Mouse (Mus musculus) liver, embryonic 11.5 days (tissue): ENCODE results near the gene Tex2. TPM values are rescaled to one million over a fixed set of nuclear protein-coding genes. Genes with fewer than 3 reads are reported as not detected.
A peak's percentile ranks its signal among the peaks of the same experiment; 100 is the strongest.

Experiments
- ATAC-seq: fragments of 200-750 bp; cut with Nextera tagmentation; replicated peaks from 2 replicates; pipeline ENCODE4 v1.8.0; 2017; ENCODE audit warnings: moderate number of reproducible peaks, mild to moderate bottlenecking, moderate TSS enrichment, moderate library complexity; ENCODE audit not compliant: low FRiP score
- DNase-seq: peaks from one replicate; pipeline ENCODE4 v3.0.0-alpha.2; 2017; ENCODE audit warnings: low spot score
- H3K27ac ChIP-seq: fragments of 300-500 bp; sonication (generic); 2 replicates; pipeline ENCODE4 v1.5.1; 2014; ENCODE audit warnings: mild to moderate bottlenecking, low read depth, low read length, control low read depth
- H3K27me3 ChIP-seq: fragments of 300-500 bp; sonication (generic); replicated peaks from 2 replicates; pipeline ENCODE4 v1.6.1; 2014; ENCODE audit warnings: low read length, mixed read lengths; ENCODE audit not compliant: control insufficient read depth, insufficient read depth
- H3K36me3 ChIP-seq: fragments of 300-500 bp; sonication (generic); 2 replicates; pipeline ENCODE4 v1.6.1; 2014; ENCODE audit warnings: mild to moderate bottlenecking, low read length, moderate library complexity, mixed read lengths; ENCODE audit not compliant: control insufficient read depth, insufficient read depth
- H3K4me1 ChIP-seq: fragments of 300-500 bp; sonication (generic); replicated peaks from 2 replicates; pipeline ENCODE4 v1.6.1; 2014; ENCODE audit warnings: low read length, mixed read lengths; ENCODE audit not compliant: control insufficient read depth, insufficient read depth
- H3K4me2 ChIP-seq: fragments of 300-500 bp; sonication (generic); 2 replicates; pipeline ENCODE4 v1.6.1; 2014; ENCODE audit warnings: mild to moderate bottlenecking, control low read depth, moderate library complexity
- H3K4me3 ChIP-seq: fragments of 300-500 bp; sonication (generic); 2 replicates; pipeline ENCODE4 v1.5.1; 2014; ENCODE audit warnings: low read depth, low read length, control low read depth
- H3K9ac ChIP-seq: fragments of 300-500 bp; sonication (generic); 2 replicates; pipeline ENCODE4 v1.6.1; 2014; ENCODE audit warnings: low read depth, low read length, control low read depth
- H3K9me3 ChIP-seq: fragments of 300-500 bp; sonication (generic); 2 replicates; pipeline ENCODE4 v1.6.1; 2016; ENCODE audit warnings: low read length, inconsistent platforms, mixed read lengths; ENCODE audit not compliant: control insufficient read depth
- WGBS: fragments of 180-500 bp; shearing (Covaris S2); extraction: QIAGEN DNeasy Blood & Tissue Kit; methylation state at CpG from one replicate; pipeline ENCODE4 v1.1.7; 2014; 5-methylcytosine and 5-hydroxymethylcytosine counted together
- polyA plus RNA-seq: library from polyadenylated mRNA; unstranded; fragments of >200 nt; fragmentation: Nextera tagmentation; extraction: Ambion mirVana; gene quantifications from 2 replicates; pipeline ENCODE4 v1.2.1, GENCODE M21; 2014

The Tex2 gene
- polyA plus RNA-seq, 1 experiment from 2014 or later: 13.4 TPM

DNA sequence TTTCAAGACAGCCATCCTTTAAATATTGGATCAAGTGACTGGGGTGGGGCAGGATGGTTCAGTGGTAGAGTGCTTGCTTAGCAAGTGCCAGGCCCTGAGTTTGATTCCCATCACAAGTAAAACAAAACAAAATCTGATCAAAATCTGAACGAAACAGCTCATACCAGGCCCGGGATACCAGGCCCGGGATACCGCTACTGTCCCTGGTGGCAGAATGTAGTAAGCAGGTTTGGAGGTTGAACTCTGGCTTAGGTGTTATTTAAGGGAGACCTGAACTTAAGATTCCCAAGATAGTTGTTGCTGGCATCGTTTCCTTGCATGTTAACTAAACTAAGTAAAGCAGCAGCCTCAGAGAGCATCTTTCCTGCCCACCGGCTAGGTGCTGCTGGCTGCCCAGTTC, 107.0 kb downstream of the Tex2 start:
- no peaks in the 10 kb centered on the region for H3K27me3 ChIP-seq
- peaks cover 3% of the 10 kb centered on the region; the same call in 1 of the 2 replicates for H3K4me1 ChIP-seq
- 83% methylated on average over 6 of the region's 6 CpGs for WGBS
- DNase-seq (no peak), ATAC-seq (no peak)
- H3K9ac ChIP-seq: no peak overlapping the region
- no peak overlapping the region for H3K27ac ChIP-seq
- H3K36me3 ChIP-seq: peaks cover 6% of the 10 kb centered on the region
- peaks cover 3% of the 10 kb centered on the region; the same call in 1 of the 2 replicates for H3K9me3 ChIP-seq
- H3K4me3 ChIP-seq: no peak overlapping the region
- H3K4me2 ChIP-seq: no peak overlapping the region

DNA sequence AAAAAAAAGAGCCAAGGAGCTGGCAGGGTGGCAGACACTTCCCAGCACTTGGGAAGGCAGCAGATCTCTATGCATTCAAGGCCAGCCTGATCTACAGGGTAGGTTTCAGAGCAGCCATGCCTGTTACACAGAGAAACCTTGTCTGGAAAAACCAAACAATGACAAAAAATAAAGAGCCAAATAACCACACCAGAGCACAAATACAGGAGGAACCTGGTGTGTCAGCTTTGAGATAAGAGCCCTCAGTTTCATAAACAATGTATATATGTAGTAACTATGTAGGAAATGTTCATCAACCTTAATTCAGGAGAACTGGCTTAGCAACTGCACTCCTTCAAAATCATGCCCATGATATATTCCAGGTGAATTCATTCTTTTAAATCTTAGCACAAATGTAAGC, 109.1 kb downstream of the Tex2 start:
- ATAC-seq (no peak), DNase-seq (no peak)
- no peak overlapping the region for H3K4me2 ChIP-seq
- H3K4me3 ChIP-seq: no peak overlapping the region
- H3K27ac ChIP-seq: no peak overlapping the region
- no peaks in the 10 kb centered on the region for H3K27me3 ChIP-seq
- no peak overlapping the region for H3K9ac ChIP-seq
- peaks cover 3% of the 10 kb centered on the region; the same call in 1 of the 2 replicates for H3K9me3 ChIP-seq
- peaks cover 4% of the 10 kb centered on the region for H3K36me3 ChIP-seq
- peaks cover 3% of the 10 kb centered on the region; the same call in 1 of the 2 replicates for H3K4me1 ChIP-seq

DNA sequence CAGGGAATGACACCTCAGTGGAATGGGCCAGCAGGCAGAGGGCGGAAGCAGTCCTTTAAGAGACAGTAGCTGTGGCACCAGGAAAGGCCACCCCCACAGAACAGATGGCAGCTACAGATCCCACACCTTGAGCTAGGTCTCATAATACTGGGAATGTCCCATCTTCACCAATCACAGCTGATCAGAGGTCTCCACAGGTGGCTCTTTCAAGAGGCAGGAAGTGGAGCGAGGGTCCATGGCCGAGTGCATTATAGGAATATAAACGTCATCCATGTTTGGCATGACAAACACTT, 109.9 kb downstream of the Tex2 start:
- Histone ChIP-seq H3K9ac (no peak overlapping the region), H3K9me3 (peaks cover 3% of the 10 kb centered on the region; the same call in 1 of the 2 replicates), H3K27me3 (no peaks in the 10 kb centered on the region), H3K36me3 (peaks cover 4% of the 10 kb centered on the region), H3K27ac (peak overlapping the region; percentile 44; the same call in 1 of the 2 replicates), H3K4me1 (peaks cover 3% of the 10 kb centered on the region; the same call in 1 of the 2 replicates), H3K4me3 (no peak overlapping the region), H3K4me2 (no peak overlapping the region)
- ATAC-seq (no peak), DNase-seq (no peak)
- 81% methylated on average over 4 of the region's 4 CpGs for WGBS

DNA sequence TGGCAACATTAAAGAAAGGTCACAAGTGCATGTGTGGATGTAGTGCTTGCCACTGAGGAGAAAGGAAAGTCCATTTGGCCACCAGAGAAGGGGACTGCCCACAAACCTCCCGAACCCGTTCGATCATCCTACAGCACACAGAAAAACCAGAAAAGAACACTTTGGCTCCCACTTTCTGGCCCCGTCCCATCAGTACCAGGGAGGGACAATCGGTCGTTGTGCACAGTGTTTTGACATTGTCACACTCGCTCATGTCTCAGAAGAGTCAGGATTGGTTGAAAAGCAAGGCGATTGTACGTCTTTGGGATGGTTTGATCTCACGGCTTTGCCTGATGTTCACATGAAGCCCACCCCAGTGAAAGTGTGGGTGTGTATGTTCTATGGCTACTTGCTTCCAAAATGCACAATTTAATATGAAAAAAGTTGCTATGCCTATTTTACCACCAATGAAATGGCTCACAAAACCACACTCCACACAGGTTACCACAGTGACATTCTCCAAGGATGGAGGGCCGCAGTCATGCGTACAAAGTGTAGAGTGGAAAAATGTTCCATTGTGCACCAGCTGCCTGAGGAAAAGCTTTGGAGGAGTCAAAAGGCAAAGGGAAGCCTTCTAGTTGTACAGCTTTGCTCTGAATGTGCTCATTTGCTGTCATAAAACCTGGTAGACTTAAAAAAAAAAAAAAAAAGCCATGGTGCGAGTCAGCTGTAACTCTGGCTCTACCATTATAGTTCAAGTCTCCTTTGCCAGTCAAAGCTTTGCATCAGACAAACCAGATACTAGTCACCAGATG, 110.4 kb downstream of the Tex2 start:
- Histone ChIP-seq H3K36me3 (peaks cover 4% of the 10 kb centered on the region), H3K9ac (no peak overlapping the region), H3K4me1 (peaks cover 3% of the 10 kb centered on the region; the same call in 1 of the 2 replicates), H3K9me3 (peaks cover 1% of the 10 kb centered on the region; the same call in 1 of the 2 replicates), H3K27me3 (no peaks in the 10 kb centered on the region), H3K27ac (peak overlapping the region; percentile 44; the same call in 1 of the 2 replicates), H3K4me3 (no peak overlapping the region), H3K4me2 (no peak overlapping the region)
- ATAC-seq: no peak
- DNase-seq: no peak
- 51% methylated on average over 13 of the region's 13 CpGs for WGBS

DNA sequence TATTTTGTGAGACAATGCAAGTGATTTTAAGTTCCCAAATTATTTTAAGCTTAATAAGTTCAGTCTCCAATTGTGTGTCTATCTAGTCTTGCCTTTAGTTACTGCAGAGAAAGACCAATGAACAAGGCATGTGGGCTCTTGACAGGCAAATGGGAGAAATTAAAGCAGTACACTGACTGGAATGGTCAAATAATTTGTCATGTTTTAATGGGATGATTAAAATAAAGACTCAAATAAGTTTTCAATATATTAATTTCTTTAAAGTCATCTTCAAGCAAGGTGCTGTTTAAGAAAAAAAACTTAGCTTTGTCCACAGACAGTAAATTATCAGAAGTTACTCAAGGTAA, 111.1 kb downstream of the Tex2 start:
- no peaks in the 10 kb centered on the region; the same call in 1 of the 2 replicates for H3K9me3 ChIP-seq
- H3K36me3 ChIP-seq: peaks cover 4% of the 10 kb centered on the region
- H3K4me2 ChIP-seq: peak overlapping the region; percentile 77
- peak overlapping the region; percentile 99 for H3K4me3 ChIP-seq
- peaks cover 3% of the 10 kb centered on the region; the same call in 1 of the 2 replicates for H3K4me1 ChIP-seq
- DNase-seq: no peak
- no peak for ATAC-seq
- H3K27ac ChIP-seq: peak overlapping the region; percentile 100
- peak overlapping the region; percentile 100 for H3K9ac ChIP-seq
- H3K27me3 ChIP-seq: no peaks in the 10 kb centered on the region

DNA sequence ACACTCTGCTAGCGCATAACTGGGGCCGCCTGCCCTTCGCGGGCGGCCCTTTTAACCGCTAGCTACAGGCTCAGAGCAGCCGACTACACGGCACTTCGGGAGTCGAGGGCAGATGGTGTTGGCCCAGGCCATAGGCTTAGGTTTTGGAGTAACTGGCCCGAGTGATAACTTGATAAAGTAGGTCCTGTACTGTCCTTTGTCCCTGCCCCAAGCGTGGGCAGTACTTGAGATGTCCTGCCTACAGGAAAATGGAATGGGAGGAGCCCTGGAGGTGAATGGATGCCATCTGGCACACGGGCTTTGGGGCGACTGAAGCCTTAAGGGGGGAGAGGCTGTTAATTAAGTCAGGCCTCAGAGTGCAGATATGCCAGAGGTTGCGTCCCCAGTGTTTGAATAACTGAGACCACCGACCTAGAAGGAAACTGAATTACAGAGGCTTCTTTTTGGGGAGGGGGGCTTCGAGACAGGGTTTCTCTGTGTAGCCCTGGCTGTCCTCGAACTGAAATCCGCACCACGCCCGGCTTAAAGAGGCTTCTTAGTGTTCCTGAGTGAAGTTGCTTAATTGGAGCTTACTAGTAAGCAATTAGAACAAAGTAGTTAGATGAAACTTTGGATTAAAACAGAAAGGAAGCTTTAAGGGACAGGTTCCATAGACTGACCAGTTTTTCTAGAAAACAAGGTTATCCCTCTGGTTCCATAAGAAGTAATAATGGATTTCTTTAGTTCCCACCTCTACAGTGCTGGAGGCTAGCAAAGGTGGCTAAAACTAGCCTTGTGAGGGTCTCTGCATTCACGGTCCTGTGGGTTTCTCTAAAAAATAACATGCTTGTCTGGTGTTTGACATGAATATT, 111.7 kb downstream of the Tex2 start:
- ATAC-seq: peak; percentile 49
- no peaks in the 10 kb centered on the region for H3K9me3 ChIP-seq
- peak overlapping the region; percentile 100 for H3K27ac ChIP-seq
- DNase-seq: peak; percentile 66
- H3K4me1 ChIP-seq: peaks cover 3% of the 10 kb centered on the region; the same call in 1 of the 2 replicates
- 3% methylated on average over 22 of the region's 22 CpGs for WGBS
- peak overlapping the region; percentile 100 for H3K9ac ChIP-seq
- H3K4me2 ChIP-seq: peak overlapping the region; percentile 77
- peak overlapping the region; percentile 99 for H3K4me3 ChIP-seq
- H3K27me3 ChIP-seq: no peaks in the 10 kb centered on the region
- peaks cover 4% of the 10 kb centered on the region for H3K36me3 ChIP-seq

DNA sequence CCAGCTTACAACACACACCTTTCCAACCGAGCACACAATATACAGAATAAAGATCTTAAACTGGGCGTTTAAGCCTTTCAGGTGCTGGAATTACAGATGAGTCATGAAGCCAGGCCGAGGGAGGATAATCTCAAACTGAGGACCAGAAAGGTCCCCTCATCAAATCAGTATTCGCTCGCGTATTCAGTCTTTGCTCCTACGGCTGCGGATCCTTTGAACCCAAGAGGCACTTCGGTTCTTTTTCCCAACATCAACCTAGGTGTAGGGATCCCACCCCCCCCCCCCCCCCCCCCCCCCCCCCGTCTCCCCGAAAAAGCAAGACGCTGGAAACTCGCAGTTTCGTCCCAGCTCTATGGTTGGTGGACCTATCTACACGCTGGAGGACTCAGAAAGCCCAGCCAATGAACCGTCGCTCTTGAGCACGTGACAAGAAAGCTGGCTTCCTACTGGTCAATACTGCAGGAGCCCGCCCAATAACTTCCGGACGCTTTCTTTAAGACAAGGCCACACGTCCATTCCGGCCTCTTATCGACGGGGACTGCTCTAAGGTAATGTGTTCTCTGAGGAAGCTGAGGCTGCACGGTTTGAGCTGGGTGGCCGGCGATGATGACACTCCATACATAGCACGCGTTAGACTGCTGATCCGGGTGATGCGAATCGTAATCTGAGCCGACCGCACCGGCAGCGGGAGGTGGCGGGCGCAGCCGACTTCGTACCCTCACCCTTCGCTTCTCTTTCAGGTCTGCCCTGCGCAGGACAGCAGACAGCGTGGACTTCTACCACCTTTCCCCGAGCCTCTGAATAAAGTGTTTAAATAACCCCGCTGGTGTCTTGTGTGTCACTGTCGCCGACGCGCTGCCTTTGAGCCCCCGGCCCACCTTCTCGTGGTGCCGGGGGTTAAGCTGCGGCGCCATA, 112.6 kb downstream of the Tex2 start:
- peak overlapping the region; percentile 99 for H3K4me3 ChIP-seq
- DNase-seq: peak; percentile 84
- peaks cover 3% of the 10 kb centered on the region; the same call in 1 of the 2 replicates for H3K4me1 ChIP-seq
- H3K4me2 ChIP-seq: peak overlapping the region; percentile 78
- ATAC-seq: peak; percentile 96
- peak overlapping the region; percentile 100 for H3K9ac ChIP-seq
- no peaks in the 10 kb centered on the region for H3K27me3 ChIP-seq
- H3K27ac ChIP-seq: peak overlapping the region; percentile 100
- no peaks in the 10 kb centered on the region; the same call in 1 of the 2 replicates for H3K36me3 ChIP-seq
- no peaks in the 10 kb centered on the region for H3K9me3 ChIP-seq
- WGBS: under 1% methylated on average over 53 of the region's 55 CpGs

DNA sequence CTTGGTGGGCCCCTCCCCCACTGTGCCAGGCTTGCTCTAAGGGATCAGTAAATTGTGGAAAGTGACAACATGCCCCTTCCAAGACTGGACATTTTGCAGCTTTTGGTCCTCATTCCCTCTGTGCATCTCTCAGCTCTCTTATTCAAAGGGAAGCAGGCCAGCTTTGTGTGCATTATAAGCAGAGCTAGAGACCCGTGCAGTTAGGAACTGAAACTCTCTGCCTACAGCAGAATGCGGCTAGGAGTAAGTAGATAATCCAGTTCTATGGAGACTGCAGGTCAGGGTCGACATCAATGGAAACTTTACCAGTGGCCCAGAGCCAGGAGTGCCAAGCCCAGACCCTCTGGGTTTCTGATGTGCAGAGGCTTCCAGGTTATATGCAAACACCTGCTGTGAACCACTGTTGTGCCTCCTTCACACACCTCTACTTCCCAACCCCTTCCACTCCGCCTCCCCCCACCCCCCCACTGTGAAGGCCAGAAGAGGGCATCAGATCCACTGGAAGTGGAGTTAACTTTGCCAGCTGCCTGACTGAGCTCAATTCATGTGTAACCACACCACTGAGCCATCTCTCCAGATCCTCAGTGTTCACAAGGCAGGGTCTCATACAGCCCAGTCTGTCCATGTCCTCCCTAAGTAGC, 114.4 kb downstream of the Tex2 start:
- Histone ChIP-seq H3K36me3 (no peaks in the 10 kb centered on the region; the same call in 1 of the 2 replicates), H3K27me3 (no peaks in the 10 kb centered on the region), H3K27ac (no peak overlapping the region; the same call in 1 of the 2 replicates), H3K4me2 (no peak overlapping the region), H3K4me3 (no peak overlapping the region), H3K9me3 (no peaks in the 10 kb centered on the region), H3K9ac (no peak overlapping the region), H3K4me1 (no peaks in the 10 kb centered on the region)
- no peak for ATAC-seq
- no peak for DNase-seq
- 47% methylated on average over 4 of the region's 4 CpGs for WGBS
